Mouse (Mus musculus): ENCODE results near the gene Rsu1. TPM values are rescaled to one million over a fixed set of nuclear protein-coding genes. Genes with fewer than 3 reads are reported as not detected.

The Rsu1 gene
- 10 to 100 TPM; 50.6 to 51.9 TPM for total RNA-seq (2021)

GRCm38 (mm10) chr2:13271165-13271957 lies at the start of gene Rsu1:
Rsu1 (minus strand) TSS chr2:13271415.
- DNase-seq: peak; percentile 94
- intact Hi-C loops (cut with DNase I): no loop called here

GRCm38 (mm10) chr2:13303376-13303775 lies 32.2 kb upstream of the Rsu1 start:
- DNase-seq: no peak
- intact Hi-C loops (cut with DNase I): loop anchor here (10.0 kb wide), 1 partner anchor 491 kb away; the partner anchor contains the start of gene St8sia6

GRCm38 (mm10) chr2:13299031-13299430 lies 27.8 kb upstream of the Rsu1 start:
- intact Hi-C loops (cut with DNase I): loop anchor here (5.0 to 10.0 kb wide), 4 partner anchors 636 to 1406 kb away; no protein-coding TSS in a partner anchor
- DNase-seq: peak; percentile 17

GRCm38 (mm10) chr2:13297733-13298132 lies 26.5 kb upstream of the Rsu1 start:
- intact Hi-C loops (cut with DNase I): loop anchor here (5.0 to 10.0 kb wide), 4 partner anchors 637 to 1407 kb away; no protein-coding TSS in a partner anchor
- DNase-seq: no peak

- DNase-seq: no peak
- intact Hi-C loops (cut with DNase I): loop anchor here (5.0 to 10.0 kb wide), 3 partner anchors 287 to 1414 kb away; no protein-coding TSS in a partner anchor
Measured at GRCm38 (mm10) chr2:13290661-13291060, 19.4 kb upstream of the Rsu1 start.

- intact Hi-C loops (cut with DNase I): loop anchor here (5.0 to 10.0 kb wide), 3 partner anchors 287 to 1415 kb away; no protein-coding TSS in a partner anchor
- no peak for DNase-seq
Measured at GRCm38 (mm10) chr2:13290070-13290469, 18.9 kb upstream of the Rsu1 start.

GRCm38 (mm10) chr2:13278114-13278862 lies 7.1 kb upstream of the Rsu1 start:
- intact Hi-C loops (cut with DNase I): no loop called here
- DNase-seq: no peak

GRCm38 (mm10) chr2:13275874-13276273 lies 4.7 kb upstream of the Rsu1 start:
- DNase-seq: peak; percentile 12
- intact Hi-C loops (cut with DNase I): no loop called here

GRCm38 (mm10) chr2:13270736-13271135 lies 479 bp downstream of the Rsu1 start:
- intact Hi-C loops (cut with DNase I): no loop called here
- DNase-seq: no peak

- intact Hi-C loops (cut with DNase I): loop anchor here (10.0 kb wide), 1 partner anchor 834 kb away; no protein-coding TSS in a partner anchor
- DNase-seq: no peak
Measured at GRCm38 (mm10) chr2:13268681-13269293, 2.4 kb downstream of the Rsu1 start.

GRCm38 (mm10) chr2:13264875-13265274 lies 6.3 kb downstream of the Rsu1 start:
- intact Hi-C loops (cut with DNase I): loop anchor here (10.0 kb wide), 1 partner anchor 830 kb away; no protein-coding TSS in a partner anchor

GRCm38 (mm10) chr2:13263150-13263549 lies 8.1 kb downstream of the Rsu1 start:
- no peak for DNase-seq
- intact Hi-C loops (cut with DNase I): loop anchor here (10.0 kb wide), 1 partner anchor 828 kb away; no protein-coding TSS in a partner anchor

More at GRCm38 (mm10) chr2:13264875-13265274, 6.3 kb downstream of the Rsu1 start:
- DNase-seq: no peak

- intact Hi-C loops (cut with DNase I): no loop called here
- DNase-seq: no peak
Measured at GRCm38 (mm10) chr2:13258606-13259005, 12.6 kb downstream of the Rsu1 start.

- DNase-seq: no peak
- intact Hi-C loops (cut with DNase I): no loop called here
Measured at GRCm38 (mm10) chr2:13240711-13241110, 30.5 kb downstream of the Rsu1 start.

GRCm38 (mm10) chr2:13237140-13237901 lies 33.9 kb downstream of the Rsu1 start:
- peak; percentile 48 for DNase-seq
- intact Hi-C loops (cut with DNase I): loop anchor here (2.0 to 5.0 kb wide), 3 partner anchors 225 to 780 kb away; partner anchors contain the start of gene C1ql3

- intact Hi-C loops (cut with DNase I): loop anchor here (2.0 to 5.0 kb wide), 3 partner anchors 223 to 778 kb away; partner anchors contain the start of gene C1ql3
Measured at GRCm38 (mm10) chr2:13235696-13236095, 35.5 kb downstream of the Rsu1 start.

GRCm38 (mm10) chr2:13234796-13235195 lies 36.4 kb downstream of the Rsu1 start:
- no peak for DNase-seq
- intact Hi-C loops (cut with DNase I): loop anchor here (5.0 kb wide), 2 partner anchors 222 to 777 kb away; partner anchors contain the start of gene C1ql3

More at GRCm38 (mm10) chr2:13235696-13236095, 35.5 kb downstream of the Rsu1 start:
- DNase-seq: no peak

GRCm38 (mm10) chr2:13233902-13234301 lies 37.3 kb downstream of the Rsu1 start:
- no peak for DNase-seq
- intact Hi-C loops (cut with DNase I): no loop called here

- intact Hi-C loops (cut with DNase I): no loop called here
- no peak for DNase-seq
Measured at GRCm38 (mm10) chr2:13233254-13233835, 37.9 kb downstream of the Rsu1 start.

All from left cerebral cortex, postnatal 4 days (tissue).